Mouse (Mus musculus) B cell, adult 2 months (primary cell): ENCODE data around the gene Cd34.
A peak's percentile ranks its signal among the peaks of the same experiment; 100 is the strongest.

Source experiments
- DNase-seq, 2 experiments: peaks; one replicate each; pipeline ENCODE4 v3.0.0; 2022

Gene Cd34

GRCm38 (mm10) chr1:194938715-194939114 lies at the start of gene Cd34:
Gene Cd34 (plus strand): TSS chr1:194938819.
- DNase-seq, result no peak

- DNase-seq, result no peak
Observed at GRCm38 (mm10) chr1:194894513-194894912, 44.1 kb upstream of the Cd34 start.

- DNase-seq, result no peak
Observed at GRCm38 (mm10) chr1:194895287-194895686, 43.3 kb upstream of the Cd34 start.

- no peak for DNase-seq
Observed at GRCm38 (mm10) chr1:194901075-194901474, 37.5 kb upstream of the Cd34 start.

- DNase-seq, result no peak
Observed at GRCm38 (mm10) chr1:194901826-194902225, 36.8 kb upstream of the Cd34 start.

- no peak for DNase-seq
Observed at GRCm38 (mm10) chr1:194908956-194909355, 29.7 kb upstream of the Cd34 start.

- DNase-seq, result no peak
Observed at GRCm38 (mm10) chr1:194925753-194926350, 12.8 kb upstream of the Cd34 start.

GRCm38 (mm10) chr1:194927887-194928286 lies 10.7 kb upstream of the Cd34 start:
- no peak for DNase-seq

- no peak for DNase-seq
Observed at GRCm38 (mm10) chr1:194929275-194929971, 9.2 kb upstream of the Cd34 start.

GRCm38 (mm10) chr1:194929972-194930355 lies 8.7 kb upstream of the Cd34 start:
- no peak for DNase-seq

- no peak for DNase-seq
Observed at GRCm38 (mm10) chr1:194930706-194931105, 7.9 kb upstream of the Cd34 start.

- DNase-seq, result no peak
Observed at GRCm38 (mm10) chr1:194935351-194935750, 3.3 kb upstream of the Cd34 start.

- no peak for DNase-seq
Observed at GRCm38 (mm10) chr1:194941528-194941927, 2.9 kb downstream of the Cd34 start.

GRCm38 (mm10) chr1:194942912-194943311 lies 4.3 kb downstream of the Cd34 start:
- no peak for DNase-seq

GRCm38 (mm10) chr1:194943485-194943884 lies 4.9 kb downstream of the Cd34 start:
- DNase-seq, result no peak

GRCm38 (mm10) chr1:194945382-194945781 lies 6.8 kb downstream of the Cd34 start:
- DNase-seq, result no peak

- DNase-seq, result no peak
Observed at GRCm38 (mm10) chr1:194946467-194946866, 7.8 kb downstream of the Cd34 start.

GRCm38 (mm10) chr1:194950913-194951312 lies 12.3 kb downstream of the Cd34 start:
- DNase-seq, result no peak

GRCm38 (mm10) chr1:194952891-194953290 lies 14.3 kb downstream of the Cd34 start:
- DNase-seq, result no peak

- no peak for DNase-seq
Observed at GRCm38 (mm10) chr1:194954694-194955093, 16.1 kb downstream of the Cd34 start.

GRCm38 (mm10) chr1:194955749-194956148 lies 17.1 kb downstream of the Cd34 start:
- DNase-seq, result no peak

GRCm38 (mm10) chr1:194957021-194957420 lies 18.4 kb downstream of the Cd34 start:
- no peak for DNase-seq

- DNase-seq, result peak; percentile 64 to 71
Observed at GRCm38 (mm10) chr1:194962181-194962580, 23.6 kb downstream of the Cd34 start.

GRCm38 (mm10) chr1:194962712-194963111 lies 24.1 kb downstream of the Cd34 start:
- DNase-seq, result no peak

- DNase-seq, result no peak
Observed at GRCm38 (mm10) chr1:194971980-194972379, 33.4 kb downstream of the Cd34 start.
